Mouse (Mus musculus) MEL (cell line): ENCODE results near the gene Ehmt2. TPM values are rescaled to one million over a fixed set of nuclear protein-coding genes. Genes with fewer than 3 reads are reported as not detected.

Experiments used
- DNase-seq: peaks from one replicate; pipeline ENCODE4 v3.0.0; 2011; ENCODE audit warnings: low read depth, low spot score
- H3K27ac ChIP-seq: 2 replicates; pipeline ENCODE4 v1.5.1; 2012; ENCODE audit warnings: low read depth, mild to moderate bottlenecking, control low read depth, low read length, moderate library complexity; ENCODE audit not compliant: control insufficient read depth
- H3K27me3 ChIP-seq, 2 experiments: fragments of 150-350 bp in 1 of 2; sonication (generic) in 1 of 2; 2 replicates each; pipeline ENCODE4 v1.6.1; 2012; ENCODE audit warnings: low read length in 2 of 2, mild to moderate bottlenecking in 2 of 2, improper control_type of control experiment in 1 of 2, moderate library complexity in 1 of 2; ENCODE audit not compliant: insufficient read depth in 2 of 2, control insufficient read depth in 1 of 2
- H3K36me3 ChIP-seq, 2 experiments: 2 replicates each; pipeline ENCODE4 v1.6.1; 2012 to 2014; ENCODE audit warnings: low read length in 2 of 2, improper control_type of control experiment in 1 of 2, inconsistent platforms in 1 of 2, mild to moderate bottlenecking in 1 of 2; ENCODE audit not compliant: insufficient read depth in 2 of 2, control insufficient read depth in 1 of 2
- H3K4me1 ChIP-seq, 2 experiments: fragments of 150-350 bp in 1 of 2; sonication (generic) in 1 of 2; 2 replicates each; pipeline ENCODE4 v1.6.1; 2012; ENCODE audit warnings: low read length in 2 of 2, improper control_type of control experiment in 1 of 2, mild to moderate bottlenecking in 1 of 2; ENCODE audit not compliant: insufficient read depth in 2 of 2, control insufficient read depth in 1 of 2
- H3K4me3 ChIP-seq, 2 experiments: fragments of 150-350 bp in 1 of 2; sonication (generic) in 1 of 2; 2 replicates each; pipeline ENCODE4 v1.5.1; 2012; ENCODE audit warnings: low read depth in 2 of 2, low read length in 2 of 2, mild to moderate bottlenecking in 2 of 2, moderate library complexity in 2 of 2, control low read depth in 1 of 2, improper control_type of control experiment in 1 of 2; ENCODE audit not compliant: control insufficient read depth in 1 of 2, insufficient read depth in 1 of 2
- H3K79me2 ChIP-seq: 2 replicates; pipeline ENCODE4 v1.6.1; 2012; ENCODE audit warnings: mild to moderate bottlenecking, low read length, moderate library complexity; ENCODE audit not compliant: control insufficient read depth, poor library complexity, insufficient read depth
- H3K9ac ChIP-seq: 2 replicates; pipeline ENCODE4 v1.6.1; 2012; ENCODE audit warnings: low read depth, mild to moderate bottlenecking, control low read depth, low read length, moderate library complexity; ENCODE audit not compliant: control insufficient read depth, poor library complexity, severe bottlenecking
- H3K9me3 ChIP-seq: fragments of 150-350 bp; sonication (generic); replicated peaks from 2 replicates; pipeline ENCODE4 v1.6.1; 2012; ENCODE audit warnings: mild to moderate bottlenecking, low read length, improper control_type of control experiment, moderate library complexity; ENCODE audit not compliant: insufficient read depth
- CHD1 ChIP-seq: IDR thresholded peaks from 2 replicates; pipeline ENCODE4 v1.6.1; 2012; ENCODE audit warnings: low read depth, mild to moderate bottlenecking, inconsistent platforms, low read length, improper control_type of control experiment
- CHD2 ChIP-seq: IDR thresholded peaks from 2 replicates; pipeline ENCODE4 v1.6.1; 2011; ENCODE audit warnings: low read length, improper control_type of control experiment
- E2F4 ChIP-seq: IDR thresholded peaks from 2 replicates; pipeline ENCODE4 v1.6.1; 2011; ENCODE audit warnings: low read depth, low read length, improper control_type of control experiment, borderline replicate concordance
- ELF1 ChIP-seq: IDR thresholded peaks from 2 replicates; pipeline ENCODE4 v1.6.1; 2014; ENCODE audit warnings: low read depth, mild to moderate bottlenecking, inconsistent platforms, low read length, improper control_type of control experiment, moderate library complexity
- EP300 ChIP-seq, 2 experiments: IDR thresholded peaks; 2 replicates each; pipeline ENCODE4 v1.6.1; 2011; ENCODE audit warnings: improper control_type of control experiment in 2 of 2, low read length in 2 of 2, low read depth in 1 of 2, mild to moderate bottlenecking in 1 of 2
- ETS1 ChIP-seq: IDR thresholded peaks from 2 replicates; pipeline ENCODE4 v1.6.1; 2012; ENCODE audit warnings: low read depth, mild to moderate bottlenecking, inconsistent platforms, low read length, improper control_type of control experiment, moderate library complexity
- GATA1 ChIP-seq: IDR thresholded peaks from 2 replicates; pipeline ENCODE4 v1.6.1; 2011; ENCODE audit warnings: low read depth, low read length, improper control_type of control experiment
- JUND ChIP-seq: IDR thresholded peaks from 2 replicates; pipeline ENCODE4 v1.6.1; 2011; ENCODE audit warnings: low read depth, mild to moderate bottlenecking, improper control_type of control experiment, low read length
- KAT2A ChIP-seq: conservative IDR thresholded peaks from 2 replicates; pipeline ENCODE4 v1.6.1; 2012; ENCODE audit warnings: low read depth, low read length, improper control_type of control experiment, inconsistent platforms
- MAFK ChIP-seq: IDR thresholded peaks from 2 replicates; pipeline ENCODE4 v1.6.1; 2011; ENCODE audit warnings: low read depth, mild to moderate bottlenecking, low read length, improper control_type of control experiment, borderline replicate concordance
- MAX ChIP-seq: IDR thresholded peaks from 2 replicates; pipeline ENCODE4 v1.6.1; 2011; ENCODE audit warnings: low read length, improper control_type of control experiment
- MEF2A ChIP-seq: IDR thresholded peaks from 2 replicates; pipeline ENCODE4 v1.6.1; 2014; ENCODE audit warnings: low read depth, mild to moderate bottlenecking, inconsistent platforms, low read length, improper control_type of control experiment; ENCODE audit not compliant: poor library complexity, insufficient replicate concordance, severe bottlenecking; ENCODE audit errors: extremely low read depth
- MXI1 ChIP-seq: IDR thresholded peaks from 2 replicates; pipeline ENCODE4 v1.6.1; 2011; ENCODE audit warnings: mild to moderate bottlenecking, low read depth, low read length, improper control_type of control experiment
- MYB ChIP-seq: IDR thresholded peaks from 2 replicates; pipeline ENCODE4 v1.6.1; 2011; ENCODE audit warnings: mild to moderate bottlenecking, low read depth, low read length, improper control_type of control experiment
- MYC ChIP-seq: IDR thresholded peaks from 2 replicates; pipeline ENCODE4 v1.6.1; 2011; ENCODE audit warnings: low read depth, mild to moderate bottlenecking, low read length, improper control_type of control experiment, moderate library complexity
- NELFE ChIP-seq: IDR thresholded peaks from 2 replicates; pipeline ENCODE4 v1.6.1; 2011; ENCODE audit warnings: low read depth, low read length, improper control_type of control experiment
- POLR2A ChIP-seq, 2 experiments: IDR thresholded peaks; 2 replicates each; pipeline ENCODE4 v1.6.1; 2011 to 2012; ENCODE audit warnings: low read length in 2 of 2, mild to moderate bottlenecking in 2 of 2, control low read depth in 1 of 2, improper control_type of control experiment in 1 of 2, low read depth in 1 of 2, moderate library complexity in 1 of 2; ENCODE audit not compliant: control insufficient read depth in 1 of 2, insufficient read depth in 1 of 2, poor library complexity in 1 of 2
- POLR2AphosphoS2 ChIP-seq: IDR thresholded peaks from 2 replicates; pipeline ENCODE4 v1.6.1; 2011; ENCODE audit warnings: low read length, improper control_type of control experiment
- POLR2AphosphoS5 ChIP-seq: IDR thresholded peaks from 2 replicates; pipeline ENCODE4 v1.6.1; 2012; ENCODE audit warnings: low read depth, borderline replicate concordance, mild to moderate bottlenecking, inconsistent platforms, low read length, moderate library complexity, mixed read lengths
- RAD21 ChIP-seq: IDR thresholded peaks from 2 replicates; pipeline ENCODE4 v1.6.1; 2011; ENCODE audit warnings: mild to moderate bottlenecking, low read depth, low read length, improper control_type of control experiment
- RCOR1 ChIP-seq: IDR thresholded peaks from 2 replicates; pipeline ENCODE4 v1.6.1; 2012; ENCODE audit warnings: low read depth, mild to moderate bottlenecking, inconsistent platforms, low read length, improper control_type of control experiment
- SIN3A ChIP-seq: IDR thresholded peaks from 2 replicates; pipeline ENCODE4 v1.6.1; 2012; ENCODE audit warnings: low read length, improper control_type of control experiment, inconsistent platforms
- TAL1 ChIP-seq: IDR thresholded peaks from 2 replicates; pipeline ENCODE4 v1.6.1; 2012; ENCODE audit warnings: mild to moderate bottlenecking, inconsistent platforms, low read length, moderate library complexity, mixed read lengths
- TBP ChIP-seq: IDR thresholded peaks from 2 replicates; pipeline ENCODE4 v1.8.0; 2011; ENCODE audit warnings: low read depth, low read length, improper control_type of control experiment
- USF1 ChIP-seq: IDR thresholded peaks from 2 replicates; pipeline ENCODE4 v1.6.1; 2014; ENCODE audit warnings: low read depth, mild to moderate bottlenecking, inconsistent platforms, low read length, improper control_type of control experiment, moderate library complexity
- ZC3H11A ChIP-seq: IDR thresholded peaks from 2 replicates; pipeline ENCODE4 v1.6.1; 2012; ENCODE audit warnings: low read depth, mild to moderate bottlenecking, inconsistent platforms, low read length, improper control_type of control experiment
- ZKSCAN1 ChIP-seq: IDR thresholded peaks from 2 replicates; pipeline ENCODE4 v1.6.1; 2012; ENCODE audit warnings: low read depth, mild to moderate bottlenecking, inconsistent platforms, low read length, improper control_type of control experiment, moderate library complexity
- ZMIZ1 ChIP-seq: IDR thresholded peaks from 2 replicates; pipeline ENCODE4 v1.6.1; 2012; ENCODE audit warnings: low read depth, mild to moderate bottlenecking, inconsistent platforms, low read length, improper control_type of control experiment, moderate library complexity
- ZNF384 ChIP-seq: IDR thresholded peaks from 2 replicates; pipeline ENCODE4 v1.6.1; 2012; ENCODE audit warnings: low read depth, mild to moderate bottlenecking, inconsistent platforms, low read length, improper control_type of control experiment
- polyA plus RNA-seq, 2 experiments: library from polyadenylated mRNA; stranded (reverse) in 1 of 2; unstranded in 1 of 2; fragments of >175 nt in 1 of 2; fragments of >200 nt in 1 of 2; gene quantifications; 2 replicates each; pipeline versions ENCODE4 v1.2.1 to v1.2.4; 2012; ENCODE audit warnings: low replicate concordance in 2 of 2, low read depth in 1 of 2; ENCODE audit not compliant: insufficient read length in 2 of 2, insufficient read depth in 1 of 2, missing spikeins in 1 of 2
- total RNA-seq: library from RNA; depleted of rRNA; stranded (reverse); fragments of 300-350 nt; gene quantifications from 2 replicates; pipeline ENCODE4 v1.2.3, GENCODE M21; 2012

The Ehmt2 gene
- total and polyA plus RNA-seq, 3 experiments = 66.6 to 113 TPM; not detected in 1

- Histone ChIP-seq H3K4me3 (no peak overlapping the region; a peak in 1 of 4 replicates), H3K4me1 (peaks cover 0 to 12% of the 10 kb centered on the region in 2 experiments; a peak in 2 of 4 replicates), H3K9ac (peak overlapping the region; percentile 63; the same call in 1 of the 2 replicates)
Observed at GRCm38 (mm10) chr17:34893072-34893824, 5.0 kb upstream of the Ehmt2 start.

GRCm38 (mm10) chr17:34894074-34894597, 4.1 kb upstream of the Ehmt2 start:
- Histone ChIP-seq H3K36me3 (peaks cover 0 to 11% of the 10 kb centered on the region in 2 experiments; a peak in 2 of 4 replicates), H3K27me3 (no peaks in the 10 kb centered on the region), H3K27ac (peak overlapping the region; percentile 12), H3K79me2 (peaks cover 24% of the 10 kb centered on the region), H3K9ac (peak overlapping the region; percentile 84), H3K4me1 (peaks cover 0 to 12% of the 10 kb centered on the region in 2 experiments; a peak in 2 of 4 replicates), H3K4me3 (peak overlapping the region; percentile 44 to 84), H3K9me3 (no peaks in the 10 kb centered on the region)
- peak; percentile 95 for DNase-seq
- TF ChIP-seq JUND (no peak), GATA1 (no peak), SIN3A (peak; percentile 38; the same call in 1 of the 2 replicates), USF1 (no peak), POLR2A (IDR thresholded peaks at IDR 0.05; ENCODE audit: control insufficient read depth in 1 of 2, insufficient read depth in 1 of 2, low read depth in 1 of 2, low read length in 2 of 2, poor library complexity in 1 of 2) (0 out of 4 replicates have a peak, but pooled peaks of 1 of the 2 experiments have one; percentile 12), CHD2 (no peak), MXI1 (no peak), RAD21 (no peak), ELF1 (no peak), ZNF384 (no peak), EP300 (IDR thresholded peaks at IDR 0.05; ENCODE audit: low read depth in 1 of 2, low read length in 2 of 2) (peak in 1 of 2 experiments; percentile 29; a peak in 1 of 4 replicates), MAX (no peak), E2F4 (no peak), ZMIZ1 (0 out of 2 replicates have a peak, but pooled peaks have one; percentile 12), MEF2A (no peak), POLR2AphosphoS2 (no peak), TBP (no peak), NELFE (no peak; the same call in 1 of the 2 replicates), ETS1 (peak; percentile 56; the same call in 1 of the 2 replicates), POLR2AphosphoS5 (no peak), CHD1 (no peak), MYC (0 out of 2 replicates have a peak, but pooled peaks have one; percentile 59), RCOR1 (no peak), KAT2A (no peak), TAL1 (peak; percentile 80), MAFK (no peak)

More at GRCm38 (mm10) chr17:34893072-34893824, 5.0 kb upstream of the Ehmt2 start:
- Histone ChIP-seq H3K27me3 (no peaks in the 10 kb centered on the region), H3K9me3 (no peaks in the 10 kb centered on the region), H3K79me2 (peaks cover 18% of the 10 kb centered on the region), H3K36me3 (peaks cover 0 to 11% of the 10 kb centered on the region in 2 experiments; a peak in 2 of 4 replicates), H3K27ac (peak overlapping the region; percentile 12; the same call in 1 of the 2 replicates)
- TF ChIP-seq E2F4 = no peak
- TF ChIP-seq RAD21 = no peak
- no peak for TF ChIP-seq ZNF384
- no peak for TF ChIP-seq MYC
- no peak for TF ChIP-seq CHD2
- TF ChIP-seq ZKSCAN1 = no peak
- no peak for TF ChIP-seq ELF1
- TF ChIP-seq POLR2AphosphoS2 = no peak
- TF ChIP-seq ZMIZ1 = no peak
- no peak for TF ChIP-seq MYB
- TF ChIP-seq ZC3H11A = no peak
- no peak for TF ChIP-seq JUND
- DNase-seq = no peak
